Mouse (Mus musculus): ENCODE measurements around the gene Phc1.
A peak's percentile ranks its signal among the peaks of the same experiment; 100 is the strongest.

Phc1 gene

GRCm38 (mm10) chr6:122298223-122298609, 42.1 kb downstream of the Phc1 start:
- ATAC-seq (ENCODE audit: insufficient number of reproducible peaks, low FRiP score, low TSS enrichment): no peak

- ATAC-seq (ENCODE audit: insufficient number of reproducible peaks, low FRiP score, low TSS enrichment): peak; percentile 74
These were observed 42.8 kb downstream of the Phc1 start for GRCm38 (mm10) chr6:122297279-122298222.

GRCm38 (mm10) chr6:122296918-122297278, 43.5 kb downstream of the Phc1 start:
- no peak for ATAC-seq (ENCODE audit: insufficient number of reproducible peaks, low FRiP score, low TSS enrichment)

GRCm38 (mm10) chr6:122295242-122295641, 45.1 kb downstream of the Phc1 start:
- no peak for ATAC-seq (ENCODE audit: insufficient number of reproducible peaks, low FRiP score, low TSS enrichment)

- ATAC-seq (ENCODE audit: insufficient number of reproducible peaks, low FRiP score, low TSS enrichment): no peak
These were observed 46.1 kb downstream of the Phc1 start for GRCm38 (mm10) chr6:122294290-122294689.

GRCm38 (mm10) chr6:122293796-122294195, 46.6 kb downstream of the Phc1 start:
- ATAC-seq (ENCODE audit: insufficient number of reproducible peaks, low FRiP score, low TSS enrichment): no peak

GRCm38 (mm10) chr6:122293121-122293520, 47.2 kb downstream of the Phc1 start:
- no peak for ATAC-seq (ENCODE audit: insufficient number of reproducible peaks, low FRiP score, low TSS enrichment)

- ATAC-seq (ENCODE audit: insufficient number of reproducible peaks, low FRiP score, low TSS enrichment): no peak
These were observed 48.2 kb downstream of the Phc1 start for GRCm38 (mm10) chr6:122292184-122292583.

- ATAC-seq (ENCODE audit: insufficient number of reproducible peaks, low FRiP score, low TSS enrichment): no peak
These were observed 48.6 kb downstream of the Phc1 start for GRCm38 (mm10) chr6:122291735-122292134.

- no peak for ATAC-seq (ENCODE audit: insufficient number of reproducible peaks, low FRiP score, low TSS enrichment)
These were observed 49.1 kb downstream of the Phc1 start for GRCm38 (mm10) chr6:122291264-122291663.

GRCm38 (mm10) chr6:122290253-122290652, 50.1 kb downstream of the Phc1 start:
- ATAC-seq (ENCODE audit: insufficient number of reproducible peaks, low FRiP score, low TSS enrichment): no peak

- no peak for ATAC-seq (ENCODE audit: insufficient number of reproducible peaks, low FRiP score, low TSS enrichment)
These were observed 51.0 kb downstream of the Phc1 start for GRCm38 (mm10) chr6:122289313-122289712.

- 0 out of 2 replicates have a peak, but pooled peaks have one; percentile 40 for ATAC-seq (ENCODE audit: insufficient number of reproducible peaks, low FRiP score, low TSS enrichment)
These were observed 52.1 kb downstream of the Phc1 start for GRCm38 (mm10) chr6:122288263-122288662.

- no peak for ATAC-seq (ENCODE audit: insufficient number of reproducible peaks, low FRiP score, low TSS enrichment)
These were observed 55.5 kb downstream of the Phc1 start for GRCm38 (mm10) chr6:122284823-122285222.

- no peak for ATAC-seq (ENCODE audit: insufficient number of reproducible peaks, low FRiP score, low TSS enrichment)
These were observed 56.1 kb downstream of the Phc1 start for GRCm38 (mm10) chr6:122284304-122284703.

GRCm38 (mm10) chr6:122283429-122283828, 56.9 kb downstream of the Phc1 start:
- ATAC-seq (ENCODE audit: insufficient number of reproducible peaks, low FRiP score, low TSS enrichment): no peak

GRCm38 (mm10) chr6:122282782-122283181, 57.6 kb downstream of the Phc1 start, which contains the start of gene Klrg1:
Gene Klrg1, minus strand, starts transcription at chr6:122282882.
- no peak for ATAC-seq (ENCODE audit: insufficient number of reproducible peaks, low FRiP score, low TSS enrichment)

GRCm38 (mm10) chr6:122276565-122276964, 63.8 kb downstream of the Phc1 start:
- no peak for ATAC-seq (ENCODE audit: insufficient number of reproducible peaks, low FRiP score, low TSS enrichment)

GRCm38 (mm10) chr6:122274546-122274945, 65.8 kb downstream of the Phc1 start:
- no peak for ATAC-seq (ENCODE audit: insufficient number of reproducible peaks, low FRiP score, low TSS enrichment)

GRCm38 (mm10) chr6:122270152-122270551, 70.2 kb downstream of the Phc1 start:
- no peak for ATAC-seq (ENCODE audit: insufficient number of reproducible peaks, low FRiP score, low TSS enrichment)

GRCm38 (mm10) chr6:122269170-122269569, 71.2 kb downstream of the Phc1 start:
- no peak for ATAC-seq (ENCODE audit: insufficient number of reproducible peaks, low FRiP score, low TSS enrichment)

GRCm38 (mm10) chr6:122268561-122268960, 71.8 kb downstream of the Phc1 start:
- ATAC-seq (ENCODE audit: insufficient number of reproducible peaks, low FRiP score, low TSS enrichment): peak; percentile 98

All from cerebellum, adult (tissue).